Comparison of ENCODE assay signal across 17 mouse cellular contexts in genomic region chr2:106860856-106861679, GRCm38 (mm10).
DNase-seq lines count a peak whose midpoint lies in the region; ATAC-seq and TF ChIP-seq lines count a peak whose summit lies in the region.
"Had no signal": no experiment of that assay in that cellular context is flagged by ENCODE, and none has a peak within 500 bp of the region (broad histone marks: within the 10 kb centered on the region; RNA-seq: fewer than 3 reads in every experiment).

No protein-coding gene starts in this region.

- H3K4me2 ChIP-seq in neural tube, embryonic 11.5 days (ENCODE audit: low read depth), result no peak overlapping the region
- H3K4me2 ChIP-seq in forebrain, embryonic 13.5 days, result no peak overlapping the region
- H3K4me2 ChIP-seq in hindbrain, postnatal 0 days (ENCODE audit: low read depth, low read length), result 0 out of 2 replicates have a peak overlapping the region, but pooled peaks have one; percentile 7
- H3K4me2 ChIP-seq in midbrain, postnatal 0 days (ENCODE audit: low read depth, low read length, poor library complexity, severe bottlenecking), result peak overlapping the region; percentile 9; the same call in 1 of the 2 replicates
- H3K4me2 ChIP-seq in intestine, embryonic 16.5 days (ENCODE audit: low read depth, low read length), result no peak overlapping the region
- H3K4me2 ChIP-seq: limb, embryonic 13.5 days had no signal

- no peaks in the 10 kb centered on the region for H3K36me3 ChIP-seq in neural tube, embryonic 11.5 days (ENCODE audit: control insufficient read depth, insufficient read depth, low read length)
- H3K36me3 ChIP-seq in forebrain, embryonic 13.5 days (ENCODE audit: poor library complexity, severe bottlenecking), result peaks cover 26% of the 10 kb centered on the region
- H3K36me3 ChIP-seq in hindbrain, postnatal 0 days (ENCODE audit: insufficient read depth, low read length), result no peaks in the 10 kb centered on the region
- no peaks in the 10 kb centered on the region for H3K36me3 ChIP-seq in midbrain, postnatal 0 days (ENCODE audit: insufficient read depth, low read length)
- H3K36me3 ChIP-seq in intestine, embryonic 16.5 days (ENCODE audit: control insufficient read depth, insufficient read depth, low read length), result no peaks in the 10 kb centered on the region

- DNase-seq in neural tube, embryonic 11.5 days (ENCODE audit: low spot score), result no peak
- no peak for DNase-seq in neural tube, embryonic 10.5 days (ENCODE audit: extremely low spot score, low spot score)
- DNase-seq in hindbrain, postnatal 0 days (ENCODE audit: low spot score), result no peak
- DNase-seq in midbrain, postnatal 0 days (ENCODE audit: low spot score), result no peak
- DNase-seq in adrenal gland, adult 8-10 months, result no peak
- no peak for DNase-seq in cerebellum, postnatal 36 days
- DNase-seq: adrenal gland, adult 2 months; cerebellum, adult 18-20 months; embryo, embryonic 11 days; heart, adult 18-20 months; heart, postnatal 14 days; kidney, postnatal 10 days; liver, postnatal 0 days had no signal

- H3K4me3 ChIP-seq in neural tube, embryonic 11.5 days (ENCODE audit: low read depth, low read length), result no peak overlapping the region
- H3K4me3 ChIP-seq in forebrain, embryonic 13.5 days, result no peak overlapping the region
- H3K4me3 ChIP-seq in hindbrain, postnatal 0 days (ENCODE audit: low read length), result no peak overlapping the region
- no peak overlapping the region for H3K4me3 ChIP-seq in midbrain, postnatal 0 days (ENCODE audit: low read depth, low read length)
- no peak overlapping the region for H3K4me3 ChIP-seq in intestine, embryonic 16.5 days (ENCODE audit: low read length)
- H3K4me3 ChIP-seq: limb, embryonic 13.5 days had no signal

- no peak for ATAC-seq in neural tube, embryonic 11.5 days (ENCODE audit: insufficient read depth, low FRiP score, low TSS enrichment)
- peak; percentile 51; the same call in 1 of the 2 replicates for ATAC-seq in forebrain, embryonic 13.5 days
- ATAC-seq in hindbrain, postnatal 0 days, result 0 out of 2 replicates have a peak, but pooled peaks have one; percentile 31
- no peak for ATAC-seq in midbrain, postnatal 0 days (ENCODE audit: low FRiP score)
- no peak for ATAC-seq in intestine, embryonic 16.5 days
- ATAC-seq: intestine, postnatal 0 days; liver, postnatal 0 days had no signal

- H3K4me1 ChIP-seq in neural tube, embryonic 11.5 days (ENCODE audit: control insufficient read depth, insufficient read depth, low read length), result peaks cover 18% of the 10 kb centered on the region
- peaks cover 44% of the 10 kb centered on the region for H3K4me1 ChIP-seq in forebrain, embryonic 13.5 days
- H3K4me1 ChIP-seq in hindbrain, postnatal 0 days (ENCODE audit: insufficient read depth, low read length), result peaks cover 9% of the 10 kb centered on the region
- no peaks in the 10 kb centered on the region; the same call in 1 of the 2 replicates for H3K4me1 ChIP-seq in midbrain, postnatal 0 days (ENCODE audit: insufficient read depth, low read length)
- H3K4me1 ChIP-seq in intestine, embryonic 16.5 days (ENCODE audit: control insufficient read depth, insufficient read depth, low read length), result peaks cover 38% of the 10 kb centered on the region

- 0 out of 2 replicates have a peak overlapping the region, but pooled peaks have one; percentile 23 for H3K27ac ChIP-seq in neural tube, embryonic 11.5 days (ENCODE audit: low read depth, low read length)
- peak overlapping the region; percentile 33; the same call in 1 of the 2 replicates for H3K27ac ChIP-seq in forebrain, embryonic 13.5 days
- H3K27ac ChIP-seq in hindbrain, postnatal 0 days, result no peak overlapping the region
- H3K27ac ChIP-seq in midbrain, postnatal 0 days (ENCODE audit: low read depth, low read length), result no peak overlapping the region
- H3K27ac ChIP-seq in intestine, embryonic 16.5 days (ENCODE audit: low read length), result no peak overlapping the region
- H3K27ac ChIP-seq: limb, embryonic 13.5 days had no signal

- no peak overlapping the region for H3K9ac ChIP-seq in neural tube, embryonic 11.5 days (ENCODE audit: low read length)
- H3K9ac ChIP-seq in forebrain, embryonic 13.5 days, result no peak overlapping the region
- H3K9ac ChIP-seq in hindbrain, postnatal 0 days (replicated peaks; ENCODE audit: low read length), result no peak overlapping the region
- no peak overlapping the region for H3K9ac ChIP-seq in midbrain, postnatal 0 days (replicated peaks; ENCODE audit: low read length, poor library complexity, severe bottlenecking)
- no peak overlapping the region for H3K9ac ChIP-seq in intestine, embryonic 16.5 days (ENCODE audit: low read depth, low read length)
- H3K9ac ChIP-seq: limb, embryonic 13.5 days; liver, postnatal 0 days had no signal

- no peaks in the 10 kb centered on the region for H3K9me3 ChIP-seq in neural tube, embryonic 11.5 days (ENCODE audit: control insufficient read depth, low read length)
- H3K9me3 ChIP-seq in forebrain, embryonic 13.5 days (replicated peaks), result no peaks in the 10 kb centered on the region
- H3K9me3 ChIP-seq in hindbrain, postnatal 0 days (ENCODE audit: low read length), result no peaks in the 10 kb centered on the region
- no peaks in the 10 kb centered on the region for H3K9me3 ChIP-seq in midbrain, postnatal 0 days (ENCODE audit: low read length)
- no peaks in the 10 kb centered on the region for H3K9me3 ChIP-seq in intestine, embryonic 16.5 days (ENCODE audit: control insufficient read depth, low read length)
- H3K9me3 ChIP-seq: limb, embryonic 13.5 days had no signal

- 66% methylated on average over 21 of the region's 21 CpGs for WGBS in neural tube, embryonic 11.5 days
- 56% methylated on average over 21 of the region's 21 CpGs for WGBS in forebrain, embryonic 13.5 days
- WGBS in hindbrain, postnatal 0 days, result 50% methylated on average over 21 of the region's 21 CpGs
- WGBS in midbrain, postnatal 0 days, result 37% methylated on average over 21 of the region's 21 CpGs
- 77% methylated on average over 21 of the region's 21 CpGs for WGBS in intestine, embryonic 16.5 days

- no peaks in the 10 kb centered on the region for H3K27me3 ChIP-seq in neural tube, embryonic 11.5 days (ENCODE audit: control insufficient read depth, insufficient read depth, low read length)
- no peaks in the 10 kb centered on the region for H3K27me3 ChIP-seq in forebrain, embryonic 13.5 days
- no peaks in the 10 kb centered on the region for H3K27me3 ChIP-seq in hindbrain, postnatal 0 days (ENCODE audit: insufficient read depth, low read length)
- no peaks in the 10 kb centered on the region for H3K27me3 ChIP-seq in midbrain, postnatal 0 days (ENCODE audit: insufficient read depth, low read length)
- no peaks in the 10 kb centered on the region for H3K27me3 ChIP-seq in intestine, embryonic 16.5 days (replicated peaks; ENCODE audit: control insufficient read depth, insufficient read depth, low read length)
- H3K27me3 ChIP-seq: limb, embryonic 13.5 days had no signal

- TF ChIP-seq CTCF in hindbrain, postnatal 0 days (IDR thresholded peaks at IDR 0.05; ENCODE audit: low read depth), result no peak
- TF ChIP-seq CTCF in midbrain, postnatal 0 days (IDR thresholded peaks at IDR 0.05), result no peak

Comparison
In these comparisons a context has a peak if more than half of its experiments do, and no peak if none do; other contexts are left out.
1. ATAC-seq: peak in forebrain, embryonic 13.5 days (single experiment) and hindbrain, postnatal 0 days (single experiment); none in neural tube, embryonic 11.5 days (single experiment), midbrain, postnatal 0 days (single experiment) and intestine, embryonic 16.5 days (single experiment).
2. H3K27ac ChIP-seq: peak in neural tube, embryonic 11.5 days (single experiment) and forebrain, embryonic 13.5 days (single experiment); none in hindbrain, postnatal 0 days (single experiment), midbrain, postnatal 0 days (single experiment) and intestine, embryonic 16.5 days (single experiment).
3. H3K4me2 ChIP-seq: peak in hindbrain, postnatal 0 days (single experiment) and midbrain, postnatal 0 days (single experiment); none in neural tube, embryonic 11.5 days (single experiment), forebrain, embryonic 13.5 days (single experiment) and intestine, embryonic 16.5 days (single experiment).